Mouse (Mus musculus): ENCODE measurements at regions not wholly inside any gene's neighbourhood (a gene's known extent, or its start where the extent isn't known, plus 50 kb on each side); places are given as distances from the start of the nearest gene placed in this dataset.

GRCm38 (mm10) chr1:90335001-90335747, 131.4 kb downstream of the Ackr3 start:
- intact Hi-C loops (cut with DNase I) = no loop called here
- DNase-seq (ENCODE audit: low spot score in 2 of 2) = peak in 1 of 2 experiments; percentile 33

GRCm38 (mm10) chr1:90337876-90338316, 134.1 kb downstream of the Ackr3 start:
- intact Hi-C loops (cut with DNase I) = no loop called here
- DNase-seq (ENCODE audit: low spot score in 2 of 2) = no peak

GRCm38 (mm10) chr1:90342346-90342745, 138.6 kb downstream of the Ackr3 start:
- intact Hi-C loops (cut with DNase I) = no loop called here
- DNase-seq (ENCODE audit: low spot score in 2 of 2) = no peak

GRCm38 (mm10) chr1:90343492-90343891, 139.7 kb downstream of the Ackr3 start:
- intact Hi-C loops (cut with DNase I) = no loop called here

GRCm38 (mm10) chr1:90347032-90347431, 143.3 kb downstream of the Ackr3 start:
- DNase-seq (ENCODE audit: low spot score in 2 of 2) = peak in 1 of 2 experiments; percentile 11
- intact Hi-C loops (cut with DNase I) = loop anchor here (5.0 kb wide), 1 partner anchor 140 kb away; no protein-coding TSS in a partner anchor

More at GRCm38 (mm10) chr1:90343492-90343891, 139.7 kb downstream of the Ackr3 start:
- DNase-seq (ENCODE audit: low spot score in 2 of 2) = no peak

- intact Hi-C loops (cut with DNase I) = loop anchor here (5.0 kb wide), 1 partner anchor 142 kb away; no protein-coding TSS in a partner anchor
- DNase-seq (ENCODE audit: low spot score in 2 of 2) = peak; percentile 9 to 35
Measured at GRCm38 (mm10) chr1:90349611-90350010, 145.8 kb downstream of the Ackr3 start.

- DNase-seq (ENCODE audit: low spot score in 2 of 2) = no peak
- intact Hi-C loops (cut with DNase I) = no loop called here
Measured at GRCm38 (mm10) chr1:90353325-90353724, 149.5 kb downstream of the Ackr3 start.

GRCm38 (mm10) chr1:90356567-90356966, 152.8 kb downstream of the Ackr3 start:
- intact Hi-C loops (cut with DNase I) = no loop called here
- peak in 1 of 2 experiments; percentile 43 for DNase-seq (ENCODE audit: low spot score in 2 of 2)

- no peak for DNase-seq (ENCODE audit: low spot score in 2 of 2)
- intact Hi-C loops (cut with DNase I) = no loop called here
Measured at GRCm38 (mm10) chr1:90357391-90357790, 153.6 kb downstream of the Ackr3 start.

GRCm38 (mm10) chr1:90358971-90359370, 155.2 kb downstream of the Ackr3 start:
- intact Hi-C loops (cut with DNase I) = no loop called here
- no peak for DNase-seq (ENCODE audit: low spot score in 2 of 2)

GRCm38 (mm10) chr1:90360065-90360464, 156.3 kb downstream of the Ackr3 start:
- no peak for DNase-seq (ENCODE audit: low spot score in 2 of 2)
- intact Hi-C loops (cut with DNase I) = no loop called here

- DNase-seq (ENCODE audit: low spot score in 2 of 2) = no peak
- intact Hi-C loops (cut with DNase I) = no loop called here
Measured at GRCm38 (mm10) chr1:90364444-90364843, 160.7 kb downstream of the Ackr3 start.

- DNase-seq (ENCODE audit: low spot score in 2 of 2) = peak in 1 of 2 experiments; percentile 40
- intact Hi-C loops (cut with DNase I) = no loop called here
Measured at GRCm38 (mm10) chr1:90368581-90368980, 164.8 kb downstream of the Ackr3 start.

- intact Hi-C loops (cut with DNase I) = no loop called here
- DNase-seq (ENCODE audit: low spot score in 2 of 2) = no peak
Measured at GRCm38 (mm10) chr1:90369287-90369686, 165.5 kb downstream of the Ackr3 start.

GRCm38 (mm10) chr1:90370766-90371165, 167.0 kb downstream of the Ackr3 start:
- no peak for DNase-seq (ENCODE audit: low spot score in 2 of 2)
- intact Hi-C loops (cut with DNase I) = no loop called here

- intact Hi-C loops (cut with DNase I) = no loop called here
- no peak for DNase-seq (ENCODE audit: low spot score in 2 of 2)
Measured at GRCm38 (mm10) chr1:90373001-90373400, 169.2 kb downstream of the Ackr3 start.

GRCm38 (mm10) chr1:90374517-90374916, 170.7 kb downstream of the Ackr3 start:
- intact Hi-C loops (cut with DNase I) = no loop called here
- no peak for DNase-seq (ENCODE audit: low spot score in 2 of 2)

- intact Hi-C loops (cut with DNase I) = loop anchor here (10.0 kb wide), 1 partner anchor 205 kb away; no protein-coding TSS in a partner anchor
- no peak for DNase-seq (ENCODE audit: low spot score in 2 of 2)
Measured at GRCm38 (mm10) chr1:90380034-90380705, 176.4 kb downstream of the Ackr3 start.

- DNase-seq (ENCODE audit: low spot score in 2 of 2) = no peak
- intact Hi-C loops (cut with DNase I) = loop anchor here (10.0 kb wide), 1 partner anchor 202 kb away; no protein-coding TSS in a partner anchor
Measured at GRCm38 (mm10) chr1:90382941-90383470, 179.2 kb downstream of the Ackr3 start.

GRCm38 (mm10) chr1:90385024-90385423, 181.2 kb downstream of the Ackr3 start:
- intact Hi-C loops (cut with DNase I) = loop anchor here (10.0 kb wide), 1 partner anchor 200 kb away; no protein-coding TSS in a partner anchor

More at GRCm38 (mm10) chr1:90385024-90385423, 181.2 kb downstream of the Ackr3 start:
- no peak for DNase-seq (ENCODE audit: low spot score in 2 of 2)
